Mouse (Mus musculus) E14TG2a.4 (cell line): ENCODE measurements around the gene 2010111I01Rik.

ENCODE experiments used
- CTCF ChIP-seq: conservative IDR thresholded peaks from 2 replicates; pipeline ENCODE4 v1.5.1; 2014; ENCODE audit warnings: low read length
- POU5F1 ChIP-seq: IDR thresholded peaks from 2 replicates; pipeline ENCODE4 v1.6.1; 2014; ENCODE audit warnings: low read length, borderline replicate concordance

DNA sequence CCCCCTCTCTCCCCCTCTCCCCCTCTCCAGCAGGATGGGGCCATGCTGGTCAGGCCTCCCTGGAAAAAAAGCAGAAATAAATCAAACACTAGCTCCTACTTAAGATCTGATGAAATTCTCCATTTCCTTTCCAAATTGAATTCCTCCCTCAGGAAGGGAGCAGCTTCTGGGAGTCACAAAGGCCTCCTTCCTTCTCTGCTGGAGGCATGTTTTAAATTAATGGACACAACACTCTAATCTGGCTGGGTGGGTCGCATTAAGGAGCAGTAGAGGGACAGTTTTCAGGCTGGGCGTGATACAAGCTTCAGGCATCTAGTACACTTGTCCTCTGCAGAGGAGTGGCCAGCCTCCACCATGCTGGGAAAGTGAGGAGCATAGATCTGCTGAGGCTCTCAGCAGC, 188.7 kb downstream of the 2010111I01Rik start:
- no peak for TF ChIP-seq CTCF
- TF ChIP-seq POU5F1 = no peak
